Mouse (Mus musculus): ENCODE data around the gene Akr1c20. TPM values are rescaled to one million over a fixed set of nuclear protein-coding genes. Genes with fewer than 3 reads are reported as not detected.
A peak's percentile ranks its signal among the peaks of the same experiment; 100 is the strongest.

Gene Akr1c20
- polyA plus RNA-seq (2015; fragmentation: Nextera tagmentation; extraction: Ambion mirVana) = 0.09 TPM in 1 of 2 replicates, not detected in the other

DNA sequence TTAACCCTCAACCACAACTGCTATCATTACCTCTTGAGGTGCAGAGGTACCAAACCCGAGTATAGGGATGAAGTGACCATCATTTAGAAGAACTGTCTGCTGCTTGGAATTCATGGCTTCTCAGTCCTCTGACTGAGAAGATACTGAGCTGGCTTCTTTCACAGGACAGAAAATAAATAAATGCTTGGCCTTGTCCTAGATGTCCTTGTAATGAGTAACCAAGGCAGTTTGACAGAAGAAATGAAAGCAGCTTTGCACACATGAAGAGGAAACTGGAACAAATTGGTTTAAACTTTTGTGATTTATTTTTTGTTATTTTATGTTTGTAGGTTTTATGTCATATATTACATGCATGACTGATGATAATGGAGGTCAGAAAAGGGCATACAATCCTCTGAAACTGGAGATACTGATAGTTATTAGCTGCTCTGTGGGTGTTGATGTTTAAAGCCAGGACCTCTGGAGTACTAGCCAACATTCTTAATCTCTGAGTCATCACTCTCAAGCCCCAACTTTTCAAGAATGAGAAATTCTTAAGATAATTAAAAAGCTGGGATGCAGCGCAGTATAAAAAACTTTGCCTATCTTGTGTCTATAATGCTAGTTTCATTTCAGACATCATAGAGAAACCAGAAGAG, at the start of gene Akr1c20:
TSS of gene Akr1c20 (minus strand) at position 145 of the 638 bp plus-strand sequence.
- 72% methylated on average over 2 of the region's 2 CpGs for WGBS
- no peak for TF ChIP-seq CTCF (IDR thresholded peaks at IDR 0.05; ENCODE audit: low read depth)
- no peak within 1 kb of the TSS for H3K4me3 ChIP-seq (replicated peaks; ENCODE audit: low read depth, low read length)
- no peaks in the 10 kb centered on the region for H3K27me3 ChIP-seq (ENCODE audit: insufficient read depth, low read length)
- H3K9ac ChIP-seq (ENCODE audit: low read depth, low read length) = no peak within 1 kb of the TSS
- H3K36me3 ChIP-seq (ENCODE audit: insufficient read depth, low read length) = no peaks in the 10 kb centered on the region
- no peak within 1 kb of the TSS for H3K4me2 ChIP-seq (ENCODE audit: low read length)
- no peaks in the 10 kb centered on the region for H3K9me3 ChIP-seq (replicated peaks; ENCODE audit: low read length)
- H3K27ac ChIP-seq = no peak within 1 kb of the TSS
- ATAC-seq (replicated peaks; ENCODE audit: low FRiP score, low read depth) (no peak), DNase-seq (ENCODE audit: low spot score) (peak; percentile 6)
- no peaks in the 10 kb centered on the region for H3K4me1 ChIP-seq (replicated peaks; ENCODE audit: insufficient read depth, low read length)

DNA sequence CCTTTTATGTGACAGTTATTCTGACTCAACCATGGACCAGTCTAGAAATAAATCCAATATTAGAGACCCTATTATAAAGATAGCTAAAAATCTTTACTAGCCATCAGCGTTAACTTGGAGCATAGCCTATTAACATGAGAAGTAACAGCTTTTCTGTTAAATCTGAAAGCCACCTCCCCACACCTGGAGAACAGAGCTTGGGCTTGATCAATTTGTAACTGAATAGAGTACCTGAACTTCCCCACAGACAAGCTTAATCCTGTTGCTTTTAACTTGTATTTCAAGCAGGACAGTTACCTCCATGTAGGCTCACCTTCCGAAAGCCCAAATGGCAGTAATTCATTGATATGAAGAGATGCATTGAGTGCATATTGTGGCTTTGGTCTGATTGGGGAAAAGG, 42.9 kb upstream of the Akr1c20 start:
- WGBS = 90% methylated on average over 2 of the region's 2 CpGs
- Histone ChIP-seq H3K27ac (no peak overlapping the region), H3K36me3 (ENCODE audit: insufficient read depth, low read length) (no peaks in the 10 kb centered on the region), H3K4me3 (replicated peaks; ENCODE audit: low read depth, low read length) (no peak overlapping the region), H3K27me3 (ENCODE audit: insufficient read depth, low read length) (no peaks in the 10 kb centered on the region), H3K4me2 (ENCODE audit: low read length) (no peak overlapping the region), H3K4me1 (replicated peaks; ENCODE audit: insufficient read depth, low read length) (no peaks in the 10 kb centered on the region), H3K9ac (ENCODE audit: low read depth, low read length) (no peak overlapping the region), H3K9me3 (replicated peaks; ENCODE audit: low read length) (no peaks in the 10 kb centered on the region)
- no peak for ATAC-seq (replicated peaks; ENCODE audit: low FRiP score, low read depth)
- DNase-seq (ENCODE audit: low spot score) = no peak
- TF ChIP-seq CTCF (IDR thresholded peaks at IDR 0.05; ENCODE audit: low read depth) = no peak

DNA sequence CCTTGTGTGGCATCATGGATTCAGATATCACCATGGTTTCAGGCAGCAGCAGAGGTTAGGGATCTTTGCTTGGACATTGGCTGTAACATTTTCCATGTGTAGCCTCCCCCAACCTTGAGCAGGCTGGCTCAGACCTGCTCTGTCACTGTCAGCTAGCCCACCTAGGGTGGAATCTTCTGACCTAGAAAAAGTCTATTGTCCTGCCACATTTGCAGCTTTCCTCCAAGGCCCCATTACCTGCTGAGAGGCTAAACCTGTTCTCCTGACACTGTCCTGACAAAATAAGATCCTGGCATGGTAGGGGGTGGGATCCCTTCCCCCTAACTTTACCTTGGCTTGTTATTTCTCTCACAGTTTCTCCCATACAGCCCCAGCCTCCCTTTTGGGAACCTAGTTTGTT, 37.4 kb upstream of the Akr1c20 start:
- Histone ChIP-seq H3K4me3 (replicated peaks; ENCODE audit: low read depth, low read length) (no peak overlapping the region), H3K4me1 (replicated peaks; ENCODE audit: insufficient read depth, low read length) (no peaks in the 10 kb centered on the region), H3K36me3 (ENCODE audit: insufficient read depth, low read length) (no peaks in the 10 kb centered on the region), H3K27ac (no peak overlapping the region), H3K9ac (ENCODE audit: low read depth, low read length) (no peak overlapping the region), H3K27me3 (ENCODE audit: insufficient read depth, low read length) (no peaks in the 10 kb centered on the region), H3K9me3 (replicated peaks; ENCODE audit: low read length) (no peaks in the 10 kb centered on the region), H3K4me2 (ENCODE audit: low read length) (no peak overlapping the region)
- ATAC-seq (replicated peaks; ENCODE audit: low FRiP score, low read depth) (no peak), DNase-seq (ENCODE audit: low spot score) (no peak)
- TF ChIP-seq CTCF (IDR thresholded peaks at IDR 0.05; ENCODE audit: low read depth) = no peak

DNA sequence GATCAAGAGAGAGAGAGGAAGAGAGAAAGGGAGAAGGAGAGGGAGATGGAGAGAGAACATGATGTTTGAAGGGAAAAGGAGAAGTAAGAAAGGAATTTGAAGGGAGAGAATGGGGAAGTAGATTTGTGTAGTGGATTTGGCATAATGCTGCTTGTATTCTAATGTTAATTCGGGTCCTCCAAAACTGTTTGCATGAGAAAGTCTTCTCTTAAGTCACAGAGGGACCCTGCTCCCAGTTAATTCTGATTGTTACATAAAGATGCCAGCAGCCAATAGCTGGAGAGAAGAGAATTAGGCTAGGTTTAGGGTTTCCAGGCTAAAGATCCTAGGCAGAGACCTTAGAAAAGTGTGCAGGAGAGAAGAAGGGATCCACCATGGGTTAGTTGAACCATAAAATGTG, 36.0 kb upstream of the Akr1c20 start:
- WGBS = 74% methylated on average over 1 of the region's 1 CpGs

DNA sequence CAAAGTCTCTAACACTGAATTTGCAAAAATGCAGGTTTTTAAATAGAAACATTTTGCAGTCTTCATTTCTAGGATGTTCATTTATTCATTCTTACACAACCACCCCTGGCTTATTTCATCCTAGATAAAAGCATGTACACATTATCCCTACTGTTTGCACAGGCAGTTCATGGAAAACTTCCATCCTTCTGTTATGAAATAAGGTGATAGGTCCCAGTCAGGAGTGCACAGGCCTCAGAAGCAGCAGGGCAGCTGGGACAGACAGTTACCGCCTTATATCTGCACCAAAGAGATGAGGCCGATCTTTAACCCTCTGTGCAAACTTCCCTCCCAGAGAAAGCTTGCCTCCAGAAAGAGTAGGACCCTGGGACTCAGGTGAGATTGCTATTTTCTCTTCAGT, 8.3 kb downstream of the Akr1c20 start:
- H3K9me3 ChIP-seq (replicated peaks; ENCODE audit: low read length) = no peaks in the 10 kb centered on the region
- 75% methylated on average over 2 of the region's 2 CpGs for WGBS
- no peak overlapping the region for H3K9ac ChIP-seq (ENCODE audit: low read depth, low read length)
- no peak overlapping the region for H3K27ac ChIP-seq
- no peak overlapping the region for H3K4me3 ChIP-seq (replicated peaks; ENCODE audit: low read depth, low read length)
- ATAC-seq (replicated peaks; ENCODE audit: low FRiP score, low read depth) = no peak
- H3K27me3 ChIP-seq (ENCODE audit: insufficient read depth, low read length) = no peaks in the 10 kb centered on the region
- H3K4me2 ChIP-seq (ENCODE audit: low read length) = no peak overlapping the region
- no peaks in the 10 kb centered on the region for H3K36me3 ChIP-seq (ENCODE audit: insufficient read depth, low read length)
- no peak for TF ChIP-seq CTCF (IDR thresholded peaks at IDR 0.05; ENCODE audit: low read depth)
- no peaks in the 10 kb centered on the region for H3K4me1 ChIP-seq (replicated peaks; ENCODE audit: insufficient read depth, low read length)
- no peak for DNase-seq (ENCODE audit: low spot score)

More for the DNA sequence above, 36.0 kb upstream of the Akr1c20 start:
- Histone ChIP-seq H3K4me2 (ENCODE audit: low read length) (no peak overlapping the region), H3K9me3 (replicated peaks; ENCODE audit: low read length) (no peaks in the 10 kb centered on the region), H3K4me1 (replicated peaks; ENCODE audit: insufficient read depth, low read length) (no peaks in the 10 kb centered on the region), H3K27ac (no peak overlapping the region), H3K36me3 (ENCODE audit: insufficient read depth, low read length) (no peaks in the 10 kb centered on the region), H3K27me3 (ENCODE audit: insufficient read depth, low read length) (no peaks in the 10 kb centered on the region), H3K4me3 (replicated peaks; ENCODE audit: low read depth, low read length) (no peak overlapping the region), H3K9ac (ENCODE audit: low read depth, low read length) (no peak overlapping the region)
- no peak for ATAC-seq (replicated peaks; ENCODE audit: low FRiP score, low read depth)
- no peak for DNase-seq (ENCODE audit: low spot score)
- no peak for TF ChIP-seq CTCF (IDR thresholded peaks at IDR 0.05; ENCODE audit: low read depth)

DNA sequence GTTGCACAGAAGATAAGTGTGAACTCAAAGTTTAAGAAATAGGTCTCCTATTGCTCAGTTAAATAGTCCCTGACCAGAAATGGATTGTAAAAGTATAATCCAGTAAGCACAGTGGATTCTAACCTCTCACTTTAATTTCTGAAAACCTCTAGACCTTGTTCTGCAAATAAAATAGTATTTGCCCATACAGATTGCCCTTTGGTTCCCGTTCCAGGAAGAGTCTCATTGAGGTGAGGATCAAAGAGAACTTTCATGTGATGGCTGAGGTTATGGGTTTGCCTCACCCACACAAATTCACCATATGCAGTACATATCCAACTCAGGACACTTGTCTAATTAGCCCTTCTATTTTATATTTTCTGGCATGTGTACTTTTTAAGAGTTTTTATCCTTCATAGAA, 55.2 kb downstream of the Akr1c20 start:
- ATAC-seq (replicated peaks; ENCODE audit: low FRiP score, low read depth) (no peak), DNase-seq (ENCODE audit: low spot score) (no peak)
- Histone ChIP-seq H3K27me3 (ENCODE audit: insufficient read depth, low read length) (no peaks in the 10 kb centered on the region), H3K36me3 (ENCODE audit: insufficient read depth, low read length) (no peaks in the 10 kb centered on the region), H3K4me3 (replicated peaks; ENCODE audit: low read depth, low read length) (no peak overlapping the region), H3K27ac (no peak overlapping the region), H3K9ac (ENCODE audit: low read depth, low read length) (no peak overlapping the region), H3K4me2 (ENCODE audit: low read length) (no peak overlapping the region), H3K4me1 (replicated peaks; ENCODE audit: insufficient read depth, low read length) (no peaks in the 10 kb centered on the region), H3K9me3 (replicated peaks; ENCODE audit: low read length) (no peaks in the 10 kb centered on the region)
- no peak for TF ChIP-seq CTCF (IDR thresholded peaks at IDR 0.05; ENCODE audit: low read depth)
- 76% methylated on average over 1 of the region's 1 CpGs for WGBS

DNA sequence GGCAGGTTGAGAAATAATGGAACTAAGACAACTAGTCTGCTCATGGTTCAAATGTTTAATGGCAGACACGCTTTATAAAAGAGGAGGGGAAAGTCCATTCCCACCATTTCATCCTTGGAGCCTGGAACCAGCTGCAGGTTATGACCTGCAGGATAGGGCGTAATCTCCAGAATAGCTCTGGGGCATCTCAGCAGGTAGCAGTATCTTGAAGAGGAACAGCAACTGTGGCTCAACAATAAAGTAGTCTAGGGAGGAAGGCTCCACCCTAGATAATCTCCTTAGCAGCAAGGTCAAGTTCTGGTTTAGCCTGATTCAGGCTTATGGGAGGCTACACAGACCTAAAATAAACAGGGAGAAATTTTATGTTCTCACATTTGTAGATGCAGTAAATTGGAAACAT, 57.5 kb downstream of the Akr1c20 start:
- Histone ChIP-seq H3K36me3 (ENCODE audit: insufficient read depth, low read length) (no peaks in the 10 kb centered on the region), H3K27ac (no peak overlapping the region), H3K4me1 (replicated peaks; ENCODE audit: insufficient read depth, low read length) (no peaks in the 10 kb centered on the region), H3K4me3 (replicated peaks; ENCODE audit: low read depth, low read length) (no peak overlapping the region), H3K27me3 (ENCODE audit: insufficient read depth, low read length) (no peaks in the 10 kb centered on the region), H3K9me3 (replicated peaks; ENCODE audit: low read length) (no peaks in the 10 kb centered on the region), H3K9ac (ENCODE audit: low read depth, low read length) (no peak overlapping the region), H3K4me2 (ENCODE audit: low read length) (no peak overlapping the region)
- no peak for ATAC-seq (replicated peaks; ENCODE audit: low FRiP score, low read depth)
- no peak for TF ChIP-seq CTCF (IDR thresholded peaks at IDR 0.05; ENCODE audit: low read depth)
- 89% methylated on average over 2 of the region's 2 CpGs for WGBS
- no peak for DNase-seq (ENCODE audit: low spot score)

Other genes starting within 250 kb of the Akr1c20 start
- 6.2 and 6.8 TPM in 2 replicates for gene Akr1c12, start 243.9 kb downstream of the Akr1c20 start, polyA plus RNA-seq (2015; fragmentation: Nextera tagmentation; extraction: Ambion mirVana)
- gene Akr1c6, start 89.0 kb downstream of the Akr1c20 start, polyA plus RNA-seq (2015; fragmentation: Nextera tagmentation; extraction: Ambion mirVana) = 0.09 TPM in 1 of 2 replicates, not detected in the other
- 15.9 and 17.1 TPM in 2 replicates for gene Akr1c21, start 50.7 kb upstream of the Akr1c20 start, polyA plus RNA-seq (2015; fragmentation: Nextera tagmentation; extraction: Ambion mirVana)
- 45.8 and 47.7 TPM in 2 replicates for gene Akr1e1, start 85.8 kb upstream of the Akr1c20 start, polyA plus RNA-seq (2015; fragmentation: Nextera tagmentation; extraction: Ambion mirVana)

All from kidney, postnatal 0 days (tissue).